Mouse (Mus musculus): ENCODE results near the gene Bst1. TPM values are rescaled to one million over a fixed set of nuclear protein-coding genes. Genes with fewer than 3 reads are reported as not detected.

The Bst1 gene
- total RNA-seq (2021) = under 1 TPM in 1 of 2 experiments, not detected in 1; 0.30 TPM
- long read RNA-seq, experiment 1 = 0 reads
- long read RNA-seq, experiment 2 = 0 reads

DNA sequence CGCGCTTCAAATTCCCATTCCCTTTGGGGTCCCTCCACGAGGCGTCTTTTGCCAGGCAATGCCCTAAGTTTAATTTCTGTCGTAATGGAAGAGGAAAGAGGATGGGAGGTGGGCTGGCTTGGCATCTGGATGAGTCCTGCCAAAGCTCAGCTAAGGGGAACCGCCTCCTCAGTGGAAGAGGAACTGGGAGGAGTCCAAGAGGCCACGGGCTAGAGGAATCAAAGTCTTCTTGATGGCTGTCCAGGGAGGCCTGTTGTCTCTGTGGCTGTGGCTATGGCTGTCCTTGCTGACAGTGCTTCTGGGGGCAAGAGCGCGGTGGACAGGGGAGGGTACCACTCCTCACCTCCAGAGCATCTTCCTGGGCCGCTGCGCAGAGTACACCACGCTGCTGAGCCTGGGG lies at the start of gene Bst1:
Gene Bst1 (plus strand): TSS at position 191 of the 400 bp plus-strand sequence.
- intact Hi-C loops (cut with DNase I) = no loop called here

GRCm38 (mm10) chr5:43770618-43771354 lies 47.9 kb upstream of the Bst1 start:
- DNase-seq (ENCODE audit: low spot score in 2 of 2) = peak in 1 of 2 experiments; percentile 12
- intact Hi-C loops (cut with DNase I) = no loop called here

More for the DNA sequence above, at the start of gene Bst1:
- no peak for DNase-seq (ENCODE audit: low spot score in 2 of 2)

- intact Hi-C loops (cut with DNase I) = no loop called here
- DNase-seq (ENCODE audit: low spot score in 2 of 2) = no peak
These were observed 47.1 kb upstream of the Bst1 start for GRCm38 (mm10) chr5:43771555-43771954.

GRCm38 (mm10) chr5:43776407-43776806 lies 42.3 kb upstream of the Bst1 start:
- intact Hi-C loops (cut with DNase I) = no loop called here
- DNase-seq (ENCODE audit: low spot score in 2 of 2) = no peak

DNA sequence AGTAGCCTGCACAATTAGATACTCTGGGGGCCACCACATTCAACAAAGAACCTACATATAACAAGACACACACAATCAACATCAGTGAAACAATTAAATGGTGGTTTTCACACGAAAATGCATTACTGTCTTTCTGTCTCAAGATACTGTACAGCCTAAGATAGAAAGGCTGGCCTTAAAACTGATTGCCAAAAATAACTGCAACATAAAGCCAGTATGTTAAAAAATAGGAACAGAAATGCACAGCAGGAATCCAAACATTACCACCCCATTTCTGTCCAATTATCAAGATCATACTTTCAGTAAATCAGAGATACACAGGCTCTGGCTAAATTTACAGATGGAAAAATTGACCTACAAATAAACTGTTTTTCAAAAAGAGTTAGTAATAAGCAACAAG lies 41.7 kb upstream of the Bst1 start:
- intact Hi-C loops (cut with DNase I) = no loop called here
- no peak for DNase-seq (ENCODE audit: low spot score in 2 of 2)

- intact Hi-C loops (cut with DNase I) = no loop called here
- no peak for DNase-seq (ENCODE audit: low spot score in 2 of 2)
These were observed 40.1 kb upstream of the Bst1 start for GRCm38 (mm10) chr5:43778583-43778982.

DNA sequence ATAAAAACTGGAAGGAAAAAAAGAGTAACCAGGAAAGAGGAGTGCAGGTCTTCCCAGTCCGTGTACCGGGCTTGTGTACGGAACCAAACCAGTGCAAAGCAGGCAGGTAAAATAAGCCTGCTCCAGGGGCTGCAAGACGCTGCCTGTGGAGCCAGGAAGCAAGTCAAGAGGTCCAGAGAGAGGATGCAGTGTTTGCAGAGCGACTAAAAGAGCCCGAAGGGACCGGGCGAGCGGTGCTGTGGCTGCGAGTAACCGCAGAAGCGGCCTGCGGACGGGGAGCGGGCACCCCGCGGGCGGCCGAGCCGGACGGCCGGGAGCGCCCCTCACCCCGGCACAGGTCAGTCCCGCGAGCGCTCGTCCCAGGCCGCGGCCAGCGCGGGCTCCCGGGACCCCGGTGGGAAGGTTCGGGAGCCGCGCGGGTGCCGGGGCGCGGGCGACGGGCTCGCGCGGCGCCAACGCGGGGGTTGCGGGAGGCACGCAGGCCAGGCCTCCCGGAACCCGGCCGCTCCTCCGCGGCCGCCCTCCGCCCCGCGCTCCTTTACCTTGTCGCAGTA lies 37.2 kb upstream of the Bst1 start:
- peak; percentile 3 to 20 for DNase-seq (ENCODE audit: low spot score in 2 of 2)
- intact Hi-C loops (cut with DNase I) = no loop called here

DNA sequence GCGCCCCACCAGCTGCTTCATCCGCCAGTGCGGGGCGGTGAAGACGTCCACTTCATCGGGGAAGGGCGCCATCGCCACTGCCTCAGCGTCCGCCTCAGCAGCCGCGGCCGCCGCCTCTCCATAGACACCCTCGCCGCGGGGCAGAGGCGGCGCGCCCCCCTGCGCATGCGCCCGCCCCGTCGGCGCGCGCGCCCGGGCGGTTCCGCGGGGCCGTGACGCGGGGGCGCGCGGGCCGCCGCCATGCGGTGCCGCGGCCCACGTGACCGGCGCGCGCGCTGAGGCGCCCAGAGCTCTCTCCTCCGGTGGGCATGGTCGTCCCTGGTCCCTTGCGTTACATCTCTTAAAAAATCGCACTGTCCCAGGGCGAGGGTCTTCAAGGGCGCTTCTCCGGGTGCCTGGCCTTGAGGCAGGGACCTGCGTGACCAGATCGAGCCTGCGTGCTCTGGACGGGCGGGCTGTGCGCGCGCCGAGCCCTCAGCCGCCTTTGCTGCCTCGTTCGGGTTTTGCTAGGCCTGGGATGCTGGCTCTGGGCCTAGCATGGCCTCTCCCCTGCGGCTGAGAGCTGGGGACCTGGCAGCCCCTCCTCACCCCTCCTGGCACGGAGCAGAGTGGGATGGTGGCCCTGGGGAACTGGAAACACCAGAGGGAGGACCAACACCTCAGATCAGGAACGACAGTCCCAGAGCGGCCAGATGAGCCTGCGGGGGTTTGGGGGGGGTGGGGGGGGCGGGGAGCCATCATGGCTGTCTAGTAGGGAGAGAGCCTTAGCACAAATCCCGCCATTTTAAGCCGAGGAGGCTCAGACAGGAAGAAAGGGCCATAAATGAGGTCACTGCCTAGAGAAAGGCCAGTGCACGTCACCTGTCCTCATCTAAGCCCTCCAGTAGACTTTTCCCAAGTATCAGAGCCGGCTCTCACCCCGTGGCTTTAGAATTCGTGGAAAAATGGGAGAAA lies 36.4 kb upstream of the Bst1 start:
- DNase-seq (ENCODE audit: low spot score in 2 of 2) = peak; percentile 69 to 78
- intact Hi-C loops (cut with DNase I) = no loop called here

DNA sequence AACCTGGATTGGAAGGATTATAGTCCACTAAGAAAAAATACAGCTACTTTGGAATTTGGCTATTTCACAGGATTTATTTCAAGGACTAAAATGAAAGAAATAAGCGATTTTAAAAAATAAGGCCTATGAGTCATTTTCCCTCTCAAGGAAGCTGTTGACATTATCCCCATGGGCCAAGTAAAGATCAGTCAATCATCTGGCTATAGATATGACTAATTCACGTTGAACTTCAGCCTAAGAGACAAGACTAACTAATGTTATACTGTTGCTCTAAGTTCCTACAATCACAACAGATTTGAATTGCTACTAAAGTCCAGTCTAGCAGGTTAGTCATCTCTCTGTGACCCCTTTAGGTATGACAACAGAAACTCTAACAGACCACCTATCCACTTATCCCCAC lies 34.7 kb upstream of the Bst1 start:
- intact Hi-C loops (cut with DNase I) = no loop called here
- DNase-seq (ENCODE audit: low spot score in 2 of 2) = no peak

DNA sequence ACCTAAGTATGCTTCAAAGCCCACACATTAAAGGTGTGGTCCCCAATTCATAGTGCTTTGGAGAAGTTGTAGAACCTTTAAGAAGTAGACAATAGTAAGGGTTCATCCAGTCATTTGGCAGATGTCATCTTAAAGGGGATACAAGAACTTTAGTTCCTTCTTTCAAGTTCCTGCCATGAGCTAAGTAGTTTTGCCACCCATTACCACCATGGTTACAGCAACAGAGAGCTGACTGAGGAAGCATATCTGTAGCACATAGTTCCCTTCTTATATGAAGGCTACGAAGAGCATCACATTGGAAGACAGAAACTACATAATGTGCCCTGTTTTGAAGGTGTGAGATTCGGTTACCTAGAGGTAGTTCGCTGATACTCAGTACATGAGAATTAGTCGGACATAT lies 32.1 kb upstream of the Bst1 start:
- intact Hi-C loops (cut with DNase I) = no loop called here
- no peak for DNase-seq (ENCODE audit: low spot score in 2 of 2)

- intact Hi-C loops (cut with DNase I) = no loop called here
- no peak for DNase-seq (ENCODE audit: low spot score in 2 of 2)
These were observed 30.5 kb upstream of the Bst1 start for GRCm38 (mm10) chr5:43787976-43788752.

GRCm38 (mm10) chr5:43792354-43792753 lies 26.3 kb upstream of the Bst1 start:
- intact Hi-C loops (cut with DNase I) = no loop called here
- no peak for DNase-seq (ENCODE audit: low spot score in 2 of 2)

DNA sequence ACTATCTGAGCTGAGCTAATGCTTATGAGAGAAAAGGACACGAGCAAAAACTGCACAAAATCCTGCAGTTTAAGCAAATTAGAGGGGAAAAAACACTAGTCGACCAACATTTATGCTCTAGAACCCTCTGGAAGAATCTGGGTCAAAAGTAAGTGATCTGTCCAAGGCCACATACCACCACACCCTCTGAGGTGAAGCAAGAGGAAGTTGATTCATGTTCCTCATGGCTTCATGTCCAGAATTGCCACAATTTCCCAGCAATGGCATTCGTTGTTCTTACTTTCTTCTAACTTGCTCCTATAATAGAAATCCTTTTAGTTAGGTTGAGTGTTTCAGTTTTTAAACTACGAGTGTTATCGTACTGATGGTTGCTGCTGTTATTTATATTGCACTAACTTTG lies 19.2 kb upstream of the Bst1 start:
- intact Hi-C loops (cut with DNase I) = no loop called here
- no peak for DNase-seq (ENCODE audit: low spot score in 2 of 2)

DNA sequence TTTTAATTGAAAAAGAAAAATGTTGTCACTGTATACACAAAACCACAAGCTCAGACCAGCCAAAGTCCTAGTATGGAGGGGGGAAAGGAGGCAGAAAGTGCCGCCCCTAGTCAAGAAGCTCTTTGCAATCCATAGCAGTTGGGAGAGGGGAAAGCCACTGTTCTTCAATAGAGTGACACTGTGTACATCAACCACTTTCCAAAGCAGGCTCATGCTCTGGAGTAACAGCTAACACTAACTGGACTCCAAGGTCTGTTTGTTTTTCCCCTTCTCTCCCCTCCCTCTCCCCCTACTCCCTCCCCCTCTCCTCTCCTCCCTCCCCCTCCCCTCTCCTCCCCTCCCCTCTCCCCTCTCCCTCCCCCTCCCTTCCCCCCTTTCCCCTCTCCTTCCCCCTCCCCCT lies 18.0 kb upstream of the Bst1 start:
- DNase-seq (ENCODE audit: low spot score in 2 of 2) = no peak
- intact Hi-C loops (cut with DNase I) = no loop called here

DNA sequence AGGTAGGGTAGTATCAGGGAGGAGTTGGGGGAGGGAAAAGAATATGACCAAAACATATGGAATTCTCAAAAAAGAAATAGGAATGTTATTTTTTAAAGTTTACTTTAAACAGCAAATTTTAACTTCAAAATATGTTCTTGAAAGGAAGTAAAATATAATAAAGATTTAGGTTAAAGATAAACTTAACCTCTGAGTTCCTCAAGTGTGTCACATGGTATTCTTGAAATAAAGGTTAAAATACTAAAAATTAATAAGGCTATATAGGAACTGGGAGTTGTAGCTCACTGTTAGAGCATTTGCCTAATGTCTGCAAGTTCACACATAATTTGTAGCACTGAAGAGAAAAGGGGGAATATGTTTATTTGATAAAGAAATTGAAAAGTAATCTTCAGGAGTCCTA lies 17.4 kb upstream of the Bst1 start:
- no peak for DNase-seq (ENCODE audit: low spot score in 2 of 2)
- intact Hi-C loops (cut with DNase I) = no loop called here

DNA sequence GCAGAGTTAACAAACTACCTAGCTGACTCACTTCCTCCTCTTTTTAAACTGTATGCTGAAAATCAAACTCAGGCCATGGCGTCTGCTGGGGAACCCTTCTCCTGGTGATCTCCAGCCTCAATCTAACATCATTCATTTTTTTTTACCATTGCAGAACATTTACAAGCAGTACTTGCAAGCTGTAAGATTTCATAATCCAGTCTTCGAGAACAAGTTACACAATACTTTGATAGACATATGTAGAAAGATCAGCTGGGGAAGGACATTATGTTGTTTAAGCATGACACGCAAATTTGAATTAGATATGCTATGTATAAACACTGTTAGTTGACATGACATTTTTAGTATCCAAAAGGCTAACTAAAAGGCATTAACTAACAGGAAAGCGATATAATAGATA lies 16.9 kb upstream of the Bst1 start:
- DNase-seq (ENCODE audit: low spot score in 2 of 2) = no peak
- intact Hi-C loops (cut with DNase I) = no loop called here

DNA sequence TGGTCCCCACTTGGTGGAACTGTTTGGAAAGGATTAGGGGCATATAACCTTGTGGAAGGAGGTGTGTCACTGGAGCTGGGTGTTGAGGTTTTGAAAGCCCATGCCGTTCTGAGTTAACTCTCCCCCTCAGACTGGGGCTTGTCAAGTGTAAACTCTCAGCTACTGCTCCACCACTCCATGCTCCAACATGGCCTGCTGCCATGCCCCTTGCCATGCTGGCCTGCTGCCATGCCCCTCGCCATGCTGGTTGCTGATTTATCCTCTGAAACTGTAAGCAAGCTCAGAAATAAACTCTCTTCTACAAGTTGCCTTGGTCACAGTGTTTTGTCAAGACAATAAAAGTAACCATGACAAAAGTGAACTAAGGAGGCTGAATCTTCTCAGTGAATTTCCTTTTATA lies 13.3 kb upstream of the Bst1 start:
- intact Hi-C loops (cut with DNase I) = no loop called here
- no peak for DNase-seq (ENCODE audit: low spot score in 2 of 2)

GRCm38 (mm10) chr5:43806340-43806739 lies 12.3 kb upstream of the Bst1 start:
- DNase-seq (ENCODE audit: low spot score in 2 of 2) = no peak
- intact Hi-C loops (cut with DNase I) = no loop called here

GRCm38 (mm10) chr5:43806914-43807313 lies 11.8 kb upstream of the Bst1 start:
- intact Hi-C loops (cut with DNase I) = no loop called here
- DNase-seq (ENCODE audit: low spot score in 2 of 2) = no peak

Data from left cerebral cortex, postnatal 14 days (tissue).